Mouse (Mus musculus): Measurements from ENCODE around the gene Nkap.

DNA sequence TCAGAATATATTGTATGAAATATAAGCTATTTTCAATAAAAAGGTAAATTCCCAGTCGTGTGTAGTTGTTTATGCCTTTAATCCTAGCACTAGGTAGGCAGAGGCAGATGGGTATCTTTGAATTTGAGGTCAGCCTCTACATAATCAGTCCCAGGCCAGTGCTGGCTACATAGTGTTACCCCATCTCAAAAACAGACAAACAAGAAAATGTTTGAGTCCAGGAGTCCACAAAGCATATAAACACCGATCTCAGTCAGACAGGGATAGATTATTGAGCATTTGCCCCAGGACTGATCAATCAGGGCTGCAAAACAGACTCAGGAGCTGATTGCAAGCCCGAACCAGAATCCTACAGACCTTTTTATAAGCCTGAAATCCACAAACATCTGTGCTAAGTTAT lies 7.0 kb upstream of the Nkap start:
- TF ChIP-seq EP300 (IDR thresholded peaks at IDR 0.05; ENCODE audit: low read depth) (no peak), CTCF (IDR thresholded peaks at IDR 0.05; ENCODE audit: low read depth) (no peak)
